Mouse (Mus musculus) liver, postnatal 0 days (tissue): Measurements from ENCODE around the gene Spag5.

Experiments
- CTCF ChIP-seq: sonication (generic); IDR thresholded peaks from 2 replicates; pipeline ENCODE4 v1.5.1; 2016; ENCODE audit warnings: antibody characterized with exemption, low read depth
- EP300 ChIP-seq: IDR thresholded peaks from 2 replicates; pipeline ENCODE4 v1.6.1; 2016; ENCODE audit warnings: antibody characterized with exemption, low read depth, mild to moderate bottlenecking

DNA sequence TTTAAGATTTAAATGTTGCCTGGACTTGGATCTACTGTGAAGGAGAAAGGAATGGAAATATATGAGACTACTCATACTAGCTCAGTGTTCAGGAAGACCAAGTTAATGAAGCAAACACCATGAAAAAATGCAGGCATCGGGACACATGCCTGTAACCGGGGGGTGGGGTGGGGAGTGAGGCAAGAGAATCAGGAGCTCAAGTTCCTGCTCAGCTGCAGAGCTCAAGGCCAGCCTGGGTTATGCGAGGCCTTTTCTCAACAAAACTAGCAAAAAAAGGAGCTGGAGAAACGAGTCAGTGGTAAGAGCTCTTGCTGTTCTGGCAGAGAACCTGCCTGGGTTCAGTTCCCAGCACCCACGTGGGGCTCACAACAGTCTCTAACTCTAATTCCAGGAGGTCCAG lies 32.7 kb downstream of the Spag5 start:
- TF ChIP-seq CTCF = no peak
- TF ChIP-seq EP300 = no peak
